Mouse (Mus musculus) regulatory T cell (primary cell): ENCODE data around the gene Osbpl6.

Source experiments
- in situ Hi-C: fragments of 300-600 bp; cut with MboI, MseI; formaldehyde crosslinking; loops from one replicate; pipeline ENCODE4 v1.15.1; 2025; ENCODE audit warnings: high pct_unique_total_duplicates

The Osbpl6 gene

DNA sequence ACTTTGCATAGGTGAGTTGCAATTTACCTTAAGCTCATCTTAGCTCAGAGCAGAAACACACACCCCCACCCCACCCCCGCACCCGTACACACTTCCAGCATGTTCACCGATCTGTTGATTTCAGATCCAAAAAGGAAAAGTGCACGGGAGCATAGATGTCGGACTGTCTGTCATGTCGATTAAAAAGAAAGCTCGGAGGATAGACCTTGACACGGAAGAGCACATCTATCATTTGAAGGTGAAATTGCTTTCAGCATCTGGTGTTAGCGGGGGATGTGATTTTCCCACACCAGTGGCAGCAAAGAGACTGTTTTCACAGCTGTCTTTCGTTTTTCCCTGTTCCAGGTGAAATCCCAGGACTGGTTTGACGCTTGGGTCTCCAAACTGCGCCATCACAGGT, 143.0 kb downstream of the Osbpl6 start:
- in situ Hi-C loops, result no loop called here

- in situ Hi-C loops, result no loop called here
These were observed 149.7 kb downstream of the Osbpl6 start for GRCm38 (mm10) chr2:76555852-76556558.

DNA sequence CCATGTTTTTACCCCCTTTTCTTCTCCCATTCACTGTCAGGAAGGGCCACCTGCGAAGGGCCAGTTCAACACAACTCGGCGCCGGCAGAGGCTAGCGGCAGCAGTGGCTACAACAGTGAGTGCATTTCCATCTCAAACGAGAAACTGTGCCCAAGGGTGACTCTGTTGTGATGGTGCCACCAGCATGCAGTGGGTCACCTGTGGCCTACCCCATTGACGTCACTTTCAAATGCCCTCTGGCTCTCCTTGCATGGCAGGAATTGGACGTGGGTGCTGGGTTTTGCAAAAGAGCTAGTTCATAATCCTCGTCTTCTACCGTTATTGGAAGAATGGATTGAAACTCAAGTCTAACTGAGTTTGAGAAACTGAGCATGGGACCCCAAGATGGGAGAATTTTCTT, 153.8 kb downstream of the Osbpl6 start:
- in situ Hi-C loops, result no loop called here

- in situ Hi-C loops, result no loop called here
These were observed 157.6 kb downstream of the Osbpl6 start for GRCm38 (mm10) chr2:76563862-76564261.

- in situ Hi-C loops, result no loop called here
These were observed 160.7 kb downstream of the Osbpl6 start for GRCm38 (mm10) chr2:76566933-76567551.

DNA sequence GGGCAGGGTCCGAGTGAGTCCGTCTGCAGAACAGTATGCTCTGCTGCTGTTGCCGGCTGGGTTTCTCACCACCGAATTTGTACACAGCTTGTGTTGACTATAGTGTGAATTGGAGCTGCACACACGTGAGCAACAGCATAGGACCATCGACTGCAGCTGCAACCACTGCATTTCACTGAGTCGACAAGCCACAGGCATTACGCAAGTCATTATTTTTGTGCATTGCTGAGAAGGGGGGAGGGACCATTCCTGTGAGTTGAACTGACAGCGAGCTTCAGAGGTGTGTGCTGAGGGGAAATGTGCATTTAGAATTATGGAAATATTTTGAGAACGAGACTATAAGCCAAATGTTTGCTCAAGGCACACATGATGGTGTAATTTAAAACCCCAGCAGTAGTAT, 165.2 kb downstream of the Osbpl6 start:
- in situ Hi-C loops, result no loop called here

GRCm38 (mm10) chr2:76578911-76579310, 172.6 kb downstream of the Osbpl6 start:
- in situ Hi-C loops, result no loop called here

DNA sequence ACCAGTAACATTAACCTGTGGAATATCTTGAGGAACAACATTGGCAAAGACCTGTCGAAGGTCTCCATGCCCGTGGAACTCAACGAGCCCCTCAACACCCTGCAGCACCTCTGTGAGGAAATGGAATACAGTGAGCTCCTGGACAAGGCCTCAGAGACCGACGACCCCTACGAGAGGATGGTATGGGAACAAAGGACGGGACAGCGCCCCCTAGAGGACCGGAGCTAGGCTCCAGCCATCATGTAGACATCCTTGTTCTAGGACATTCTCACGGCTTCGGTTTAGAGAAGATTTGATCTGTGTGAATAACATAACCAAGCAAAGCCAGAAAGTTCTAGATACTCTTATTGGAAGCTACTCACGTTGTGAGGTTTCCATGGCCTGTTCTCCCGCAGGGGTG, 178.8 kb downstream of the Osbpl6 start:
- in situ Hi-C loops, result no loop called here

DNA sequence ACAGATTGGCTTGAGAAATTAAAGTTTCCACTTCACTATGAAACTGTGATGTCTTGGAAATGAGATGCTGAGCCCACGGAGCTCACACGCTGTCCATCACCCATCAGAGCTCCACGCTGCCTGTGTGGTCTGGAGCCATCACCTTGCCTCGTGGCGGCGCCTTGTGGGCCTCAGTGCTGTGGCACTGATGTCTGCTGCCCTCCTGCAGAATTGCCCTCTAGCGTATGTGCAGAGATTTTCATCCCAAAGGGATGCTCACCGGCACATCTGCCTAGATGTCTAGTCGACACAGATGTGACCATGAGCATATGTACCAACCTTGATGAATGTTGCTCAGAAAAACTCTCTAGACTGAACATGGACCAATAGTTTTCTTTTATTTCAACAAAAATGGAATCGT, 180.6 kb downstream of the Osbpl6 start:
- in situ Hi-C loops, result no loop called here

- in situ Hi-C loops, result no loop called here
These were observed 183.9 kb downstream of the Osbpl6 start for GRCm38 (mm10) chr2:76590221-76590620.

GRCm38 (mm10) chr2:76592401-76592924, 186.2 kb downstream of the Osbpl6 start:
- in situ Hi-C loops, result no loop called here

GRCm38 (mm10) chr2:76597521-76597920, 191.2 kb downstream of the Osbpl6 start:
- in situ Hi-C loops, result no loop called here

DNA sequence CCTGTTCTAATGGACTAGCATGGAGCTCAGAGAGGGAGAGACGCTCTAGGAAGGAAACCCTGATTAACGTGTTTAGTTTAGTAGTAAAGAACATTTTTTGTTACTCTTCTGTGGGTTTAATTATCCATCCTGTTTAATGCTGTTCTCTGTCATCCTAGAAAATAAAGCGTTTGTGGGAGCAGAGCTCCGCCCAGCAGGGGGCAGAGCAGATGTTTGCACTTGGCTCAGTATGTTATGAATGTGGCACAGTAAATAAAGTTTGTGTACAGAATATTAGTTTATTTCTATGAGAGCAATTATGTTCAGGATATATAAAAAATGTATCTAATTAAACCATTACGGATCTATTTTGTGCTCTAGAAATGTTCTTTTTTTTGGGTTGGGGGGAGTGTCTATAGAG, 192.9 kb downstream of the Osbpl6 start:
- in situ Hi-C loops, result no loop called here

GRCm38 (mm10) chr2:76602256-76602655, 195.9 kb downstream of the Osbpl6 start:
- in situ Hi-C loops, result no loop called here

DNA sequence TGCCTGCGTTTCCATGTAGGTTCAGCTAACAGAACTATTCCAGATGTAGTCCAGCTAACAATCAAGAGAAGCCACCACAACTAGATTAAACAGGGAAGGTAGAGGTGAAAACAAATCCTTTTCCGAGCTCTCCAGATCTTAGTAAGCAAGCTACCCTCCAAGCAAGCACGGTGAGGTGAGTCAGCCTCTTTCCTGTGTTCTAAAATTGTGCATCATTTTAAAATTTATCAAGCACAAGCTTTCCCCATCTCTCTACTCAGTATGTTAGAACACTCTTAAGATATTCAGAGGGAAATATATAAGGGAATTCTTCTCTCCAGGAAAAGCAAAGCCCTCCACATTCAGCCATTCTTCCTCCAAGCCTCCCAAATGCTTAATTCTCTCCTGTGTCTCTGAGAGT, 200.4 kb downstream of the Osbpl6 start:
- in situ Hi-C loops, result no loop called here

GRCm38 (mm10) chr2:76610326-76611104, 204.2 kb downstream of the Osbpl6 start:
- in situ Hi-C loops, result loop anchor here (10.0 kb wide), 1 partner anchor 494 kb away; no protein-coding TSS in a partner anchor

GRCm38 (mm10) chr2:76611996-76612395, 205.7 kb downstream of the Osbpl6 start:
- in situ Hi-C loops, result loop anchor here (10.0 kb wide), 1 partner anchor 493 kb away; no protein-coding TSS in a partner anchor

- in situ Hi-C loops, result loop anchor here (5.0 to 10.0 kb wide), 2 partner anchors 246 to 487 kb away; no protein-coding TSS in a partner anchor
These were observed 211.8 kb downstream of the Osbpl6 start for GRCm38 (mm10) chr2:76618078-76618477.

- in situ Hi-C loops, result loop anchor here (10.0 kb wide), 1 partner anchor 355 kb away; no protein-coding TSS in a partner anchor
These were observed 213.9 kb downstream of the Osbpl6 start for GRCm38 (mm10) chr2:76620188-76620587.

DNA sequence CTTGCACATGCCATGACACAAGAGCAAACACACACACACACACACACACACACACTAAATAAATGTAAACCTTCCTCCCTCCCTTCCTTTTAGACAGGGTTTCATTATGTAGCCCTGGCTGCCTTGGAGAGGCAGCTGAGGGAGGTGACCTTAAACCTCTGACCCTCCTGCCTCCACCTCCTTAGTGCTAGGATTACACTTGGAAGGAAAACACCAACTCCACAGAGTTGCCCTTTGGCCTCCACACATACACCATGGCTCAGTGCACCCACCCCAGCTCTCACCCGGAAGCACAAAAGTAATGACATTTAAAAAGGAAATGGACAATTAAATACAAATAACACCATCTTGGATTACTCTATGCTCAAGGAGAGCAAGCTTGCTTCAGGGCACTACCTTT, 215.4 kb downstream of the Osbpl6 start:
- in situ Hi-C loops, result loop anchor here (10.0 kb wide), 1 partner anchor 357 kb away; no protein-coding TSS in a partner anchor

DNA sequence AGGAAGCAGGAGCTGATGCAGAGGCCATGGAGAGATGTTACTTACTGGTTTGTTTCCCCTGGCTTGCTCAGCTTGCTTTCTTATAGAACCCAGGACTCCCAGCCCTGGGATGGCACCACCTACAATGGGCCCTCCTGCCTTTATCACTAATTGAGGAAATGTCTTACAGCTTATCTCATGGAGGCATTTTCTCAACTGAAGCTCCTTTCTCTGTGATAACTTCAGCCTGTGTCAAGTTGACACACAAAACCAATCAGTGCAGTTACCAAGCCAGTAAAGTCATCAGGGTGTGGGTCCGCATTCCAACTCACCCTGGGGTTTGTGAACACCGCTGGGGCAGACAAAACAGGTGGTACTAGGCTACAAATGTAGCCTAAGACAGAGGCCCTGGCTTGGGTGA, 216.0 kb downstream of the Osbpl6 start:
- in situ Hi-C loops, result loop anchor here (10.0 kb wide), 1 partner anchor 358 kb away; no protein-coding TSS in a partner anchor

DNA sequence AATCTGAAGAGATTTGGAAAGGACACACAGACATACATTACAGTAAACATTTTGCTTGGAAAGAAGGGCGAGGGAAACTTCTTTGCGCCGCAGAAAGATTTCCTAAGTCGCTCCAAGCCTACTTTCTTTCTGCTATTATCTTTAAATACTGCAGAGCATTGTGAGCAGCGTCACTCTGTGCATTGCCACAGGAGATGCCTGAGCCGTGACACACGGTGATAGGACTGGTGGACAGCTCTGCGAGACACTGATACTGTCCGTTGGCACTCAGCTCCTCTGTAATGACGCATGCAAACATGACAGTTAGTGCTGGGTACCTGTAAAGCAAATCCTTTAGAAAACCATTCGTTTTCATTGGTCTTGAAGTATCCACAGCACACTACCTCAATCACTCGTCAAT, 224.0 kb downstream of the Osbpl6 start:
- in situ Hi-C loops, result no loop called here
